Mouse (Mus musculus) brain, adult 2 months (tissue): ENCODE measurements around the gene BC067074.
"Not testable (repeated sequence)": the region's sequence is repeated elsewhere in the genome, so short reads cannot be mapped to it uniquely, and the experiment has no call there.

Experiments used
- DNase-seq: peaks from one replicate; pipeline ENCODE4 v3.0.0; 2011; ENCODE audit warnings: low read depth, low spot score

Gene BC067074

DNA sequence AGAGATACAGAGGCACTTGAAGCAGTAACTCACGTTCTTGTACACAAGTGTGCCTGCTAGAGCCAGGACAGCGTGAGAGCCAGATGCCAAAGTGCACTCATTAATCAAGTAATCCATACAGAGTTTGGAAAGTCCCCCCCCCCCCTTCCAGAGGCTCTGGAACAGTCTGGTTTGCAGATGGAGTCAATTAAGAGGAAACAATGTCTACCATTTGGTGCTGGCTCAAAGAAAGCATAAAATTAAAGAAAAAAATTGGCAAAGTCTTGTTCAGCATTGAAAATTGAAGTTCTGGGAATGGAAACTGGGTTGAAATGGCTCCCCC lies 81.1 kb downstream of the BC067074 start:
- peak; percentile 11 for DNase-seq

DNA sequence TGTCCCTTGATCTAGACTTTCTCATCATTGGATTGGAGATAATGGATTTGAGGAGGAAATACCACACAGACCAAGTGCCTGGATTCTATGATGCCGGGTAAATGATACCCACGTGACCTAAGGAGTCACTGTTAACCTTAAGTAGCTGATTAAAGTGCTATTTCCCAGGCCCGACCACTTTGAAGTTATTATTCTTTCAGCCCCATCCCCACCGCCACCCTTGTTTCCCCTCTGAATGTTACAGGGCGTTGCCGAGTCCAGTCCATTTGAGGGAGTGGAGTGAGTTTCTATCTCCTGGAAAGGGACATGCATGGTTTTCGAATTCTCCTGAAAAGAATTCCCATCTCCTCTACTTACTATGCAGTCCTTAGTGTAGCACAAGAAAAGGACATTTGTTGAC lies 84.7 kb downstream of the BC067074 start:
- DNase-seq = no peak

DNA sequence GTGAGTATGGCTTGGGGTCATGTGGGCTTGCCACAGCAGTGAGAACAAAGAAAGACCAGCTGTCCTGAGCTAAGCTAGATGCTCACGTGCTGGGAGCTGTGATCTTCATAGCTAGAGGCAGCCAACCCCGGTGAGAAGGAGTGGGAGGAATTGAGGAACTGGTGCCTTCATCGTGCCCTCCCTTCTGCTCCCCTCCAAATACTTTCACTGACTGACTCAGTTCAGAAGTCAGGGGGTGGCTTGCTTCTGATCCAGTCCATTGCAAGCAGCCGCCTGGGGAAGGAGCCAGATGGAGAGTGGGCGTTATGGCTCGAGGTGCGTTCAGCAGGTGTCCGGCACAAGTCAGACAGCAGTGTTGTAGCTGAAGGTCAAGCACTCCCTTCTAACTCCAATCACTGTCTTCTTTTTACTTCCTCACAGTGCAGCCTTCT lies 86.0 kb downstream of the BC067074 start:
- peak; percentile 84 for DNase-seq

DNA sequence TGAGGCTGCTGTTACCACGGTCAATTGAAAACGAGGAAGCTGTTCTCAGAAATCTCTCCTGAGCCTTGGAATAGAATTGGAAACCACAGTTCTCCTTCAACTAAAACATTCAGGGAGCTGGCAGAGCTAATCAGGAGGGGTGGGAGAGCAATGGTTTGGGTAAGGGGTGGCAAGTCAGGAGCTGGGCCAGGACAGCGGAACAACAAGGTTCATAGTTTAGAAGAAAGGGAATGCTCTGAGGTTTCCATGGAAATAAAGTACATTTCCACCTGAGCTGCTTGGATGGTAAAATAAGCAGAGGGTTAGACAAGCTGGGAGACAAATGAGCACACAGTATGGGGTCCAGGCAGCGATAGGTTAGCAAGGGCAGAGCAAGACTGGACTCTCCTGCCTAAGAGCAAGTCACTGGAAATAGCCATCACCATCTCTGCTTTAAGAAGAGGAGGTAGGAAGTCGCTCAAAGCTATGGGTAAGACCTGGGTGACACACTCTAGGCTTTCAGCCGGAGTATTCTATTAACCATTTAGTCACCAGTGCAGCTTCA lies 86.9 kb downstream of the BC067074 start:
- DNase-seq = peak; percentile 37

DNA sequence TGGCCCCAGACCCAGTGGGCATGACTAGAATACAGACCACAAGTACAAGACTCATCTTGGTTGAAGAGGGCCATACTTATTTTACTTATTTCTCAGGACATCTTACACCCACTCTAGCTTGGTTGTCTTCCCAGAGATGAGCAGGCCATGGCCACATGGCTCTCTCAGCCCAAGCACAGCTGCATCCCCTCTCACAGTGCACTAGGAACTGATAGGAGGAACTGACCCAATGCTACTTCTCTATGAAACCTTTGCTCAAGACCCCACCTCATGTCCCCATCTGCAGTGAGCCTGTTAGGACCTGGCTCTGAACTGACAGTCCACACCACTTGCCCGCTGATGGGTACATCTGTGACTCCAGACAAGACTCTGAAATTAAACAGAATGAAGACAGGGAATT lies 88.8 kb downstream of the BC067074 start:
- peak; percentile 46 for DNase-seq

DNA sequence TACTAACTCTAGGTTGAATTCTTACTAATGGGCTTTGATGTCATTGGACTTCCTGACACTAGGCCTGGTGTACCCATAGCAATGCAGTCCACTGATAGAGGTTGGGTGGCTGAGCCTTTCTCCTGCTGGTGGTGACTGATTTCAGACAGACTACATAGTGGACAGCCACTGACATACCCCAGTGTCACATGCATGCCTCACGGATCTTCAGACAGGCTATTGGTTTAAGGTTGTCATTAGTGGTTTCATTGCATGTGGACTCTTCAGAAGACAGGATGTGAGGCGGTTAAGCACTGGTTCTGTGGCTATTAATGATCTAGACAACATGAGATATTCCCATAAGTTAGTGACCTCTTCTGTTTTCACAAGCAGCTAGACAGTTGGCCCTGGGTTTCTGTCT lies 89.2 kb downstream of the BC067074 start:
- DNase-seq = no peak

DNA sequence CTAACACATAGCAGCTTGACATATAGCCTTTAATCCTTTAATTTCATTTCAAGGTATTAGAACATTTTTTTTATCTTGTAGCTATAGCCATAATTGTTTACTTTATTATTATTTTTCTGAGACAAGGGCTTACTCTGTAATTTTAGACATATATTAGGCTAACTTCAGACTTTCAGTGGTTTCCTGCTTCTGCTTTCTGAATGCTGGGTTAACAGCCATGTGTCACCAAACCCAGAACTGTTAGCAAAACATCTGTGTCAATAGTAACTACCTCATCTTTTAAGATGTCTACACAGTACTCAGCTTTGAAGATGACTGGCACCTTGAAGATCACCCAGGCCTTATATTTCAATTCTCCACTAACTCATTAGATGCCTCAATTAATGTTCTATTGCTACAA lies 89.8 kb downstream of the BC067074 start:
- not testable (repeated sequence) for DNase-seq

DNA sequence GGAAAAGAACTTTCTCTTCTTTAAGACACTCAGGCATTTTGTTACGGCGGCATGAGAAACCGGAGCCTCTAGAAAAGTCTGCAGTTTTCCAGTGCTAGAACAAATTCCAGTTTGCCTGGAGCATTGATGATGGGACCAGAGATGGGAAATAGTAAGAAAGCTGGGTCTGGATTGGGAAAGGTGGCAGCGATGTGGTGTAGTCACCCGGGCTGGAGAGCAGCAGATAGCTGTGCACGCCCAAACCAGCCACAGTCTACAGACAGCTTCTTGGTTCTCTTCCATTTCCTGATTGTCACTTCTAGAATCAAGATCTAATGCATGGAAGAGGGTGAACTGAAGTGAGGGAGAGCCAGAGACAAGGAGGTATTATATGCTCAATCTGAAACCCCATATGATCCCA lies 100.4 kb downstream of the BC067074 start:
- DNase-seq = no peak

DNA sequence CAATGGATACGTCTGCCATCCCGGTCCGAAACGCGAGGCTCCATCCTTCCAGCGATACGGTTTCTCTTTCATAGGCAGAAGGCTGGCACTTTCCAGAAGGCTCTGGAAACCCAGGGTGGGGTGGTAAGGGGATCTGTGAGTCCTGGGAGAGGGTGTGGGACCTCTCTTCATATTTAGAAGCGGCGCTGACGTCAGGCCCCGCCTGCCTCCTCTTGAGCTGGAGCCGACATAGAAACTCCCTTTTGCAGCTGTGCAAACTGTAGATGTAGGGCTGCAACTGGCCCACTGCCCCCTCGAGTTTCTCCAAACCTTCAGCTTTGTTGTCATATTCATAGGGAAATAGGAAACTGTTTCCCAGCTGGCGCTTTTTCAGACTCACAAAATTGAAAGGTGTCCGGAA lies 101.6 kb downstream of the BC067074 start:
- no peak for DNase-seq

DNA sequence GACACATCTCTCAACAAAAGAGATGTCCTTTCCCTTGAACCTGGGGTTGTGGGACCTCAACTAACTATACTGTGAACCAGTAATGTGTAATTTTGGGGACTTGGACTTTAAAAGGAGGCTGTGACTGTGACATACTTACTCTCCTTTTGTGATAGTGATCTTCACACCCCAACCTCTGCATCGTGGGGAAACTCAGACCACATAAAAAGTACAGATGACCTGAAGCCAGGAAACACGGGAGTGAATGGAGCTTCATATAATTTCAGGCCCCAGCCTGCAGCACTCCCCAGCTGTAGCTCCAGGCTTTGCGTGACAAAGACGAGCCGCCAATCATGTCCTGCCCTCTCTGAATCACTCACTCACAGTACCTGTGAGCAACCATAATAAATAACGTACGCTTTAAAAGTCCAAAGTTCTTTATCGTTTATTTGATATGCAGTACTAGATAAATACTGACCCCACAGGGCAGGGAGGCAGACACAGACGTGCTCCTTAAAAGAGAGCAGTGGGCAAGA lies 104.1 kb downstream of the BC067074 start:
- DNase-seq = no peak

DNA sequence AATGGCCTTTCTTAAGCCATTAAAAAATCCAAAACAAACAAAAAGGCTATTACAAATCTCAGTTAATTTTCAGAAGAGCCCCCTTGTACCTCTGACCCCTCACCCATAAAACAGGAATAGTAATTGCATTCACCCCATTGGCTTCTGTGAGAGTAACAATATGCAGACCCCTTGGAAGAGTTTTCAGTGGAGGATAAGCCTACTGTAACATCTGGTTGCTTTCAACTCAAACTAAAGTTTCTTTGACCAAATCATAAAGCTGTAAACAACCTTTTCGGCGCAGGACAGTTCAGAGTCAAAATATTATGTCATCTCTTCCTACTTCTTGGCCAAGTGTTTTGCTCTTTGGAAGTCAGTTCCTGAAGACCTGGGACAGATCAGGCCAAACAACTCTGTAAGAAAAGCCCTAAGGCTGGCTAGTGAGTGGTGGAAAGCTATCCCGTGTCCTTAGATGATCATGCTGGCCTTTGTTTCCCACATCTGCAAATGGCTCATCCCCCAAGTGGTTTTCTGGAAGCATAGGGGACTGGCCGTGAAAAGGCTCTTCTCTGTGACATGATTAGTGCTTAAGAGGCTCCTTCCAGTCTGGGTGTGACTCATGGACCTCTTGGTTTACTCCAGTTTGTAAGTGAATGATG lies 108.5 kb downstream of the BC067074 start:
- no peak for DNase-seq

DNA sequence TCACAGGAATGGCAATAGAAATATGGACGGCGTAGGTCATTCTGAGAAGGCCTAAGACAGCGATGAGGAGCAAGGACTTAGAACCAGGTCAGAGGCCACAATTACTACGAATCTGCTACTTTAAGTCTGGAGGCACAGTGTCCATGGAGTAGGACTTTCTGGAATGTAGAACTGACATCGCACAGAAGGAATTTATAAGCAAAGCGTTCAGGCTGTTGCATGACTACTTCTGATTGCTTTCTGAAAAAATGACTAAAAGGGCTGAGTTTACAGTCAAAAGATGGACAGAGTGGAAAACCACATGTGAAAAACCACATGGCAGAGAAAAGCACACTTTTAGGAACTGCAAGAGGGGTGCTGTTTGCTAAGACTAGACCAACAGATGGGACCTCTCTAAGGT lies 110.7 kb downstream of the BC067074 start:
- DNase-seq = no peak

DNA sequence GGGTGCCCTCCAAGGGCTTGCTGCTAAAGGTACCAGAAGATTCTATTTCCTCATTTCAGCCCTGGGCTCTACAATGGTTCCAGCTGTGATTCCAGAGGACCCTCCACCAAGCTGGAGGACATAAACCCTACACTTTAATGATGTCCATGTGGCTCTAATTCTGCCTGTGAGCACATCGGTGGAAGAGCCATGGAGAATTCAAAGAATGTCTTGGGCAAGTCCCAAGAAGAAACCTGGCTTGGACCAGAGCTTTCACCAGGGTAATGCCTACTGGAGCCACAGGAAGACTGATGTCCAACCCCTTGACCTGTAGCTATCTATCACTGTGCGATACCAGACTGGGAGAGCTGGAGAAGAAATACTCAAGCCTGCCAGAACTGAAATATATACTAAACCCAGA lies 111.2 kb downstream of the BC067074 start:
- no peak for DNase-seq

DNA sequence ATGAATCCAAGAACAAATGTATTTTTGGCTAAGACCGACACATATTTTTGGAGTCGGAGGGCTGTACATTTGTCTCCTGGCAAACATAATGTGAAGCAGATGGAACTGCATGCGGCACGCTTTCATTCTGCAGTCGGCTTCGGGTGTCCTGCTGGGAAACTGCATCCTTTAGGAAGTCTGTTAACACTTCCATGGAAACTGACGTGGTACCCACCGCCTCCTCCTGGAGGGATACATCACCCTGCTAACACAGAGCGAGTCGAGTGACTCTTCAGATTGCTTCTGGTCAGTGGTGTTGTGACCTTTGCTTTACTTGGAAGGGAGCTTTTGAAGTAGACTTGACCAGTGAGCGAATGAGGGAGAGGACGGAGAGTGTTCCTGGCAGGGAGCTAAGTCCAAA lies 117.0 kb downstream of the BC067074 start:
- DNase-seq = peak; percentile 93

DNA sequence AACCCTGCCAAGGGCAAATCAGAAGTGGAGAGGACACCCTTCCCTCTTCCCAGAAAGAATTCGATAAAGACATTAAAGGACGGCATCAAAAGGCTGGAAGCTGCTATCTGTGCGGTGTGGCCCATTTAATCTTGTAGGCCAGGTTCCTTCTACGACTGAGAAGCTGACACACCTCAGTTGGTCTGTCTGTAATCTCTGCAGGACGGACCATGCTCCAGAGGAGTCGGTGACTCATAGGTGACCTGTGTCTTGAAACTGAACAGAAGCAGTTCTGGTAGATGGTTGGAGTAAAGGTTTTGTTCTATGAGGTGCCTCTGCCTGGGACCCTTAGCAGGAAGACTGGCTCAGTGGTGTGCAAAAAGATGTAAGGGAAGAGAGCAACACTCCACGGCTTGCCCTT lies 122.6 kb downstream of the BC067074 start:
- no peak for DNase-seq

DNA sequence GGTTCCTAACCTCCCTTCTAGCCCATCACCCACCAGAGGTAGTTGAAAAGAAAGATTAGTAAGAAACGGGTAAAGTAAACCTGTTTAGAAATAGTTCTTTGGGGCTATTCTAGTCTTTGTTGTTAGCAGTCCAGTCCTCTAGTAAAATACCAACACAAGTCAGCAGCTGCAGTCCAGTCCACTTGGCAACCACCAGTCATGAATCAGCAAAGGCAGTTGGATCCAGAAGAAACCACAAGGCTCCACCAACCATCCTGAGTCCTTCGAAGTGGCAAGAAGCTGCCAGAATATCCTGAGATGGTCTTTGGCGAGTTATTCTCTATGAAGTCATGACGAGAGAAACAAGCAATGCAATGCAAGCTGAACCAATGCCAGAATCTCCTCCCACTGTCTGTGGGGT lies 124.0 kb downstream of the BC067074 start:
- DNase-seq = no peak

DNA sequence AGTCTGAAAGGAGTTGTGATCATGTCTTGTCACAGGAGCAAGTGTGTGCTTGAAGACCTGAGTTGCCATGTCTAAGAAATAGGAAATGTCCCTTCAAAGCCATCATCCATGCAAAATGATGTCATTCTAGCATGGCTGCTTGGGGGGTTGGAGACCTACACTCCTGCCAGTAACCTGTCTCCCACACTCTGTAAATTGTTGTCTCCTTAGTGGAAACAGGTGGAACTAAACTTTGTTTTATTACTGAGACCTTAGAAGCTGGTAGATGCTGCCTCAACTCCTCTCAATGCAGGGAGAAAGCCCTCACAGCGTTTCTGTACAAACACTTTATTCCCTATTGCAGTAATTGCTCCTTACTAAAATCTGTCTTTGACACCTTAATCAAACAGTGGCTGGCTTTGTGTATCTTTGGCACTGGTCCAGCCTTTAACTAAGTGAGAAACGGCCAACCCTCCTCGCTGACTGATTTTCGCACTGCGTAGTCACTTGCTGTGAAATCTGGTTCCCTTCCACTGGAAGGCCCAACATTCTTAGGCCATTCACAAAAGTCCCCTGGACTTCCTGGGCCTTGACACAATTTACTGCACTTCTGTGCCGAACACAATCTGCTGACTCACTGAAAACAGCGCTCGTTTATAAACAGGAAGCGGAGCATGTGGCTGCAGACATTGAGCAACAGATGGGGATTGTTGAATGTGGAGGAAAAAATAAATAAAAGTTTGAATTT lies 125.0 kb downstream of the BC067074 start:
- peak; percentile 69 for DNase-seq

DNA sequence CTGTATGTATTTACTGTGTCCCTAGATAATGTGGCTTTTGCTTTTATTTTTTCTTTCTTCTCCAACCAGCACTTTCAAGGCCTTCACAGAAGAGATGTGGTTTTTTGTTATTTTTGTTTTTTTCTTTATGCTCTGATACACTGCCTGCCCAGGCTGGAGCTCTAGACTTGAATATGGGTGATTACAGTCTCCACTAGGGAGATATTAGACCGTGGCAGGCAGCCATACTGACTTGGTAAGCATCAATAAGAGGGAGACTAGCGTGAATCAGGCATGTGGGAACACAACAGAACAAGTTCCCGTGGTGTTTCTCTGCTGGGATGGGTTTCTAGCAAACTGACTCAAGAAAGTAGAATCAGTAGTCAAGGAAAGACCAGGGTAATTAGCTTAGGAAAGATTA lies 125.7 kb downstream of the BC067074 start:
- no peak for DNase-seq

DNA sequence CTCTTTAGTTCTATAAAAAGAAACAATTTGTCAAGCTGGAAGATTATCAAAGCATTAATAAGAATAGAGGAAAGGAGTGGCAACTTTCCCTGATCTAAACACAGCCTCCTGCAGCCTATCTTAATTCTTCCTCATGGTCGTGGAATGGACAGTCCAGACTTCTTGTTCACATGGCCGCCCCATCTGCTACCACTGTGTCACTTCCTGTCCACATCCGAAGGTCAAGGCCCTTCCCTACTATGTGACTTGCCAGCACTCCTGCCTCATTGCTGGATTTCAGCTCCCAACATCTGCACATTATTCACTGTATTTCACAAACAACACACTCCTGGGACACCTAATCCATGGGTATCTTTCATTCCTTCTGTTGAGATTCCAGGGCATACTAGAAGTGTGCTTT lies 128.5 kb downstream of the BC067074 start:
- peak; percentile 10 for DNase-seq

DNA sequence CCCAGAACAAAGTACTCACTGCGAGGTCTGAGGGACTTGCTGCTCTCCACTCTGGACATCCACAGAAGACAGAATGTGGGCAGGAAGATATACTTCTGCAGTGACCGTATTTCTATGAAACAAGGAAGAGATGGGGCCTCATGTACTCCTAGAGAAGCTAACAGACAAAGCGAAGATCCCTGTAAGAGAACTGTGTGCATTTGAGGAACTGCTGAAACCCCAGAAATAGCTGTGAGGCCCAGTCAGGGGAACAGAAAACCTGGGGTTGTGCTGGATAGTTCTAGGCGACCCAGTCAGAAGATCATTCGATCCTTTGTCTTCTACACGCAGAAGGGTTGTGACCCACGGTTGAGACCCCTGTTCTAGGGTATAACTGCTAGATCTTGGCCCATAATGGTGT lies 130.9 kb downstream of the BC067074 start:
- peak; percentile 16 for DNase-seq

DNA sequence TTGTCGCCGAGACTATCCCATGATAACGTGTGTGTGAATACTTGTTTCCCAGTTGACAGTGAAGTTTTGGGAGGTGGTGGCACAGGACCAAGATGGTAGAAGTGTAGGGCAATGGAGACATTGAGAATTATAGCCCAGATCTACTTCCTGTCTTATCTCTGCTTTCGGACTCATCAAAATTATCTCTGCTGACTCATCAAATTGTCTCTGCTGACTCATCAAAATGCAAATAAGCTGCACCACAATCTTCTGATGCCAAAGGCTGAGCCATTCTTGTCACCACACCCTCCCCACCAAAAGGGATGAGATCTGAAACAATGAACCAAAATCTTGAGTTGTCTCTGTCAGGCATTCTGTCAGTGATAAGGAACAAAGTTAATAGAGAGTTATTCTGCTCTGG lies 132.9 kb downstream of the BC067074 start:
- DNase-seq = no peak
